8 mouse cellular contexts compared by ENCODE assay signal in genomic region chr3:65928614-65929272, GRCm38 (mm10). TPM values are rescaled to one million over a fixed set of nuclear protein-coding genes. Genes with fewer than 3 reads are reported as not detected.
DNase-seq lines count a peak whose midpoint lies in the region; ATAC-seq and TF ChIP-seq lines count a peak whose summit lies in the region.

No protein-coding gene starts in this region.

- H3K27ac ChIP-seq in heart, embryonic 13.5 days (replicated peaks), result peak overlapping the region; percentile 69
- peak overlapping the region; percentile 68; the same call in 1 of the 2 replicates for H3K27ac ChIP-seq in hindbrain, embryonic 13.5 days
- H3K27ac ChIP-seq in midbrain, embryonic 15.5 days, result no peak overlapping the region

- peak overlapping the region; percentile 42 for H3K4me3 ChIP-seq in heart, embryonic 13.5 days
- H3K4me3 ChIP-seq in hindbrain, embryonic 13.5 days, result no peak overlapping the region
- H3K4me3 ChIP-seq in midbrain, embryonic 15.5 days, result no peak overlapping the region

- 51% methylated on average over 4 of the region's 4 CpGs for WGBS in heart, embryonic 13.5 days
- WGBS in hindbrain, embryonic 13.5 days, result 21% methylated on average over 4 of the region's 4 CpGs
- WGBS in midbrain, embryonic 15.5 days, result 22% methylated on average over 4 of the region's 4 CpGs

- H3K27me3 ChIP-seq in heart, embryonic 13.5 days (replicated peaks), result no peaks in the 10 kb centered on the region
- H3K27me3 ChIP-seq in hindbrain, embryonic 13.5 days, result peaks cover 9% of the 10 kb centered on the region
- H3K27me3 ChIP-seq in midbrain, embryonic 15.5 days (replicated peaks), result no peaks in the 10 kb centered on the region

- ATAC-seq in heart, embryonic 13.5 days (ENCODE audit: extremely low read depth, insufficient number of reproducible peaks, low FRiP score, low TSS enrichment), result no peak
- peak; percentile 18; the same call in 1 of the 2 replicates for ATAC-seq in hindbrain, embryonic 13.5 days (ENCODE audit: low FRiP score)
- peak; percentile 35 for ATAC-seq in midbrain, embryonic 15.5 days (replicated peaks)

- TF ChIP-seq CTCF in brain, embryonic 14.5 days (IDR thresholded peaks at IDR 0.05; ENCODE audit: borderline replicate concordance, extremely low read depth, insufficient read depth, insufficient read length), result no peak

- DNase-seq in heart, adult 9 months (ENCODE audit: low spot score in 2 of 2), result no peak
- DNase-seq in brain, embryonic 14.5 days (ENCODE audit: low read depth), result peak; percentile 30
- no peak for DNase-seq in adipocyte (ENCODE audit: low spot score)
- DNase-seq in spleen, postnatal 36 days (ENCODE audit: low spot score in 2 of 2), result no peak
- DNase-seq in adrenal gland, adult 8-10 months, result no peak

- H3K4me1 ChIP-seq in heart, embryonic 13.5 days, result peaks cover 33% of the 10 kb centered on the region
- H3K4me1 ChIP-seq in hindbrain, embryonic 13.5 days (replicated peaks), result peaks cover 17% of the 10 kb centered on the region
- peaks cover 14% of the 10 kb centered on the region for H3K4me1 ChIP-seq in midbrain, embryonic 15.5 days

- peak overlapping the region; percentile 68 for H3K4me2 ChIP-seq in heart, embryonic 13.5 days
- H3K4me2 ChIP-seq in hindbrain, embryonic 13.5 days, result peak overlapping the region; percentile 44
- H3K4me2 ChIP-seq in midbrain, embryonic 15.5 days, result peak overlapping the region; percentile 32; the same call in 1 of the 2 replicates

- no peak for TF ChIP-seq POLR2A in brain, embryonic 14.5 days (IDR thresholded peaks at IDR 0.05; ENCODE audit: borderline replicate concordance, extremely low read depth, insufficient read depth, insufficient read length, poor library complexity, severe bottlenecking)

- H3K9me3 ChIP-seq in heart, embryonic 13.5 days, result no peaks in the 10 kb centered on the region
- no peaks in the 10 kb centered on the region for H3K9me3 ChIP-seq in hindbrain, embryonic 13.5 days
- H3K9me3 ChIP-seq in midbrain, embryonic 15.5 days, result no peaks in the 10 kb centered on the region

- H3K36me3 ChIP-seq in heart, embryonic 13.5 days, result no peaks in the 10 kb centered on the region
- H3K36me3 ChIP-seq in hindbrain, embryonic 13.5 days, result no peaks in the 10 kb centered on the region
- H3K36me3 ChIP-seq in midbrain, embryonic 15.5 days (replicated peaks), result no peaks in the 10 kb centered on the region

- H3K9ac ChIP-seq in heart, embryonic 13.5 days, result peak overlapping the region; percentile 77
- 0 out of 2 replicates have a peak overlapping the region, but pooled peaks have one; percentile 30 for H3K9ac ChIP-seq in hindbrain, embryonic 13.5 days
- H3K9ac ChIP-seq in midbrain, embryonic 15.5 days, result no peak overlapping the region

RNA-seq across cellular contexts. Expression of gene Ccnl1, which starts 29.3 kb away (rescaled TPM):
- polyA plus RNA-seq in heart, embryonic 13.5 days (2015; fragmentation: Nextera tagmentation; extraction: Ambion mirVana), result 61.2 and 67.7 TPM in 2 replicates
- 87.9 and 101 TPM in 2 replicates for polyA plus RNA-seq in brain, embryonic 14.5 days (2012; rRNA removed)
- 80.1 and 80.9 TPM in 2 replicates for polyA plus RNA-seq in hindbrain, embryonic 13.5 days (2015; fragmentation: Nextera tagmentation; extraction: Ambion mirVana)
- polyA plus RNA-seq in midbrain, embryonic 15.5 days (2015; fragmentation: Nextera tagmentation; extraction: Ambion mirVana), result 68.6 and 69.9 TPM in 2 replicates
- 10 to 100 TPM; 53.2 to 91.9 (median 84.1) TPM for total RNA-seq in adrenal gland, adult 8-10 months (2022)
